Mouse (Mus musculus) lung, adult 2 months (tissue): ENCODE data around the gene Zbed6. TPM values are rescaled to one million over a fixed set of nuclear protein-coding genes. Genes with fewer than 3 reads are reported as not detected.
"Not testable (repeated sequence)": the region's sequence is repeated elsewhere in the genome, so short reads cannot be mapped to it uniquely, and the experiment has no call there.

Experiments
- DNase-seq: peaks from one replicate; pipeline ENCODE4 v3.0.0; 2022
- H3K4me1 ChIP-seq: fragments of 200-500 bp; 2 replicates; pipeline ENCODE4 v1.6.1; 2011; ENCODE audit warnings: low read length; ENCODE audit not compliant: control insufficient read depth, insufficient read depth
- H3K4me3 ChIP-seq: fragments of 200-500 bp; replicated peaks from 2 replicates; pipeline ENCODE3; 2011; ENCODE audit warnings: low read depth, mild to moderate bottlenecking, control low read depth, low read length; ENCODE audit errors: extremely low read depth
- CTCF ChIP-seq: fragments of 200-500 bp; IDR thresholded peaks from 2 replicates; pipeline ENCODE4 v1.5.1; 2011; ENCODE audit warnings: mild to moderate bottlenecking, low read length, control low read depth; ENCODE audit not compliant: insufficient read depth
- POLR2A ChIP-seq: fragments of 200-500 bp; IDR thresholded peaks from 2 replicates; pipeline ENCODE4 v1.6.1; 2011; ENCODE audit warnings: low read depth, mild to moderate bottlenecking, control low read depth, low read length, borderline replicate concordance; ENCODE audit errors: extremely low read depth
- WGBS: fragments of 180-500 bp; shearing (Covaris S2); methylation state at CpG from one replicate; pipeline ENCODE4 v1.1.7; 2018; 5-methylcytosine and 5-hydroxymethylcytosine counted together
- polyA plus RNA-seq: library from polyadenylated mRNA; depleted of rRNA; stranded (reverse); fragments of >200 nt; gene quantifications from 2 replicates; pipeline ENCODE4 v1.2.3, GENCODE M21; 2012

Zbed6 gene
- polyA plus RNA-seq, 1 experiment = 4.6 TPM

- Histone ChIP-seq H3K4me3 (no peak overlapping the region), H3K4me1 (0 out of 2 replicates have a peak, but pooled peaks cover 3% of the 10 kb centered on the region)
- 90% methylated on average over 6 of the region's 6 CpGs for WGBS
- no peak for TF ChIP-seq CTCF
- no peak for TF ChIP-seq POLR2A
- no peak for DNase-seq
Measured at GRCm38 (mm10) chr1:133691046-133691445, 30.4 kb upstream of the Zbed6 start.

- Histone ChIP-seq H3K4me3 (peak within 1 kb of the TSS; percentile 27), H3K4me1 (no peaks in the 10 kb centered on the region)
- 34% methylated on average over 6 of the region's 6 CpGs for WGBS
- no peak for TF ChIP-seq CTCF
- TF ChIP-seq POLR2A = no peak
- no peak for DNase-seq
Measured at GRCm38 (mm10) chr1:133689897-133690296, 29.2 kb upstream of the Zbed6 start, which contains the start of gene Lax1. TSS of gene Lax1 (minus strand) at chr1:133690108.

- no peak for DNase-seq
- Histone ChIP-seq H3K4me1 (no peaks in the 10 kb centered on the region), H3K4me3 (no peak overlapping the region)
- 80% methylated on average over 7 of the region's 7 CpGs for WGBS
- TF ChIP-seq POLR2A = no peak
- no peak for TF ChIP-seq CTCF
Measured at GRCm38 (mm10) chr1:133688301-133688700, 27.6 kb upstream of the Zbed6 start.

GRCm38 (mm10) chr1:133685749-133686519 lies 25.2 kb upstream of the Zbed6 start:
- TF ChIP-seq CTCF = no peak
- TF ChIP-seq POLR2A = no peak
- DNase-seq = peak; percentile 34
- Histone ChIP-seq H3K4me3 (no peak overlapping the region), H3K4me1 (no peaks in the 10 kb centered on the region)
- WGBS = 51% methylated on average over 10 of the region's 10 CpGs

- no peak for TF ChIP-seq CTCF
- TF ChIP-seq POLR2A = no peak
- 44% methylated on average over 3 of the region's 3 CpGs for WGBS
- H3K4me1 ChIP-seq = no peaks in the 10 kb centered on the region
- H3K4me3 ChIP-seq = no peak overlapping the region
- no peak for DNase-seq
Measured at GRCm38 (mm10) chr1:133671801-133672200, 11.1 kb upstream of the Zbed6 start.

GRCm38 (mm10) chr1:133671266-133671665 lies 10.6 kb upstream of the Zbed6 start:
- no peak overlapping the region for H3K4me3 ChIP-seq
- no peak for TF ChIP-seq CTCF
- TF ChIP-seq POLR2A = no peak
- H3K4me1 ChIP-seq = no peaks in the 10 kb centered on the region
- no peak for DNase-seq
- 79% methylated on average over 3 of the region's 3 CpGs for WGBS

- no peak for DNase-seq
- H3K4me1 ChIP-seq = no peaks in the 10 kb centered on the region
- H3K4me3 ChIP-seq = no peak overlapping the region
- TF ChIP-seq POLR2A (no peak), CTCF (no peak)
- WGBS = 61% methylated on average over 6 of the region's 6 CpGs
Measured at GRCm38 (mm10) chr1:133670776-133671175, 10.1 kb upstream of the Zbed6 start.

GRCm38 (mm10) chr1:133670190-133670589 lies 9.5 kb upstream of the Zbed6 start:
- H3K4me1 ChIP-seq = no peaks in the 10 kb centered on the region
- no peak overlapping the region for H3K4me3 ChIP-seq
- DNase-seq = no peak
- no peak for TF ChIP-seq CTCF
- no peak for TF ChIP-seq POLR2A
- 87% methylated on average over 12 of the region's 12 CpGs for WGBS

GRCm38 (mm10) chr1:133668618-133669017 lies 7.9 kb upstream of the Zbed6 start:
- DNase-seq = no peak
- Histone ChIP-seq H3K4me3 (no peak overlapping the region), H3K4me1 (no peaks in the 10 kb centered on the region)
- TF ChIP-seq POLR2A (no peak), CTCF (no peak)
- WGBS = 86% methylated on average over 3 of the region's 3 CpGs

- no peak for DNase-seq
- Histone ChIP-seq H3K4me3 (no peak overlapping the region), H3K4me1 (no peaks in the 10 kb centered on the region)
- 82% methylated on average over 7 of the region's 7 CpGs for WGBS
- TF ChIP-seq POLR2A (no peak), CTCF (no peak)
Measured at GRCm38 (mm10) chr1:133667721-133668120, 7.0 kb upstream of the Zbed6 start.

- H3K4me1 ChIP-seq, H3K4me3 ChIP-seq, DNase-seq: not testable (repeated sequence)
- 79% methylated on average over 8 of the region's 8 CpGs for WGBS
Measured at GRCm38 (mm10) chr1:133665713-133666112, 5.0 kb upstream of the Zbed6 start.
